Mouse (Mus musculus): ENCODE measurements around the gene Akt3.
A peak's percentile ranks its signal among the peaks of the same experiment; 100 is the strongest.

Akt3 gene

GRCm38 (mm10) chr1:177188708-177189107, 69.3 kb downstream of the Akt3 start:
- DNase-seq (ENCODE audit: low spot score in 2 of 2): peak in 1 of 2 experiments; percentile 5

- no peak for DNase-seq (ENCODE audit: low spot score in 2 of 2)
These were observed 71.3 kb downstream of the Akt3 start for GRCm38 (mm10) chr1:177186751-177187150.

GRCm38 (mm10) chr1:177179635-177180034, 78.4 kb downstream of the Akt3 start:
- no peak for DNase-seq (ENCODE audit: low spot score in 2 of 2)

GRCm38 (mm10) chr1:177175436-177175835, 82.6 kb downstream of the Akt3 start:
- no peak for DNase-seq (ENCODE audit: low spot score in 2 of 2)

- no peak for DNase-seq (ENCODE audit: low spot score in 2 of 2)
These were observed 86.7 kb downstream of the Akt3 start for GRCm38 (mm10) chr1:177171300-177171699.

- DNase-seq (ENCODE audit: low spot score in 2 of 2): no peak
These were observed 92.2 kb downstream of the Akt3 start for GRCm38 (mm10) chr1:177165789-177166188.

GRCm38 (mm10) chr1:177165336-177165735, 92.7 kb downstream of the Akt3 start:
- DNase-seq (ENCODE audit: low spot score in 2 of 2): no peak

GRCm38 (mm10) chr1:177150344-177151021, 107.5 kb downstream of the Akt3 start:
- DNase-seq (ENCODE audit: low spot score in 2 of 2): no peak

GRCm38 (mm10) chr1:177148746-177149145, 109.3 kb downstream of the Akt3 start:
- DNase-seq (ENCODE audit: low spot score in 2 of 2): no peak

- no peak for DNase-seq (ENCODE audit: low spot score in 2 of 2)
These were observed 116.5 kb downstream of the Akt3 start for GRCm38 (mm10) chr1:177141468-177141867.

- no peak for DNase-seq (ENCODE audit: low spot score in 2 of 2)
These were observed 118.4 kb downstream of the Akt3 start for GRCm38 (mm10) chr1:177139652-177140051.

GRCm38 (mm10) chr1:177131458-177131857, 126.5 kb downstream of the Akt3 start:
- DNase-seq (ENCODE audit: low spot score in 2 of 2): no peak

- DNase-seq (ENCODE audit: low spot score in 2 of 2): no peak
These were observed 131.3 kb downstream of the Akt3 start for GRCm38 (mm10) chr1:177126674-177127073.

- DNase-seq (ENCODE audit: low spot score in 2 of 2): no peak
These were observed 147.2 kb downstream of the Akt3 start for GRCm38 (mm10) chr1:177110665-177111271.

- DNase-seq (ENCODE audit: low spot score in 2 of 2): no peak
These were observed 167.5 kb downstream of the Akt3 start for GRCm38 (mm10) chr1:177090465-177090864.

- no peak for DNase-seq (ENCODE audit: low spot score in 2 of 2)
These were observed 168.5 kb downstream of the Akt3 start for GRCm38 (mm10) chr1:177089515-177089914.

GRCm38 (mm10) chr1:177089048-177089447, 169.0 kb downstream of the Akt3 start:
- no peak for DNase-seq (ENCODE audit: low spot score in 2 of 2)

GRCm38 (mm10) chr1:177081957-177082645, 175.9 kb downstream of the Akt3 start:
- no peak for DNase-seq (ENCODE audit: low spot score in 2 of 2)

- DNase-seq (ENCODE audit: low spot score in 2 of 2): no peak
These were observed 188.8 kb downstream of the Akt3 start for GRCm38 (mm10) chr1:177069161-177069560.

GRCm38 (mm10) chr1:177067123-177067646, 190.8 kb downstream of the Akt3 start:
- DNase-seq (ENCODE audit: low spot score in 2 of 2): no peak

GRCm38 (mm10) chr1:177065732-177066131, 192.3 kb downstream of the Akt3 start:
- no peak for DNase-seq (ENCODE audit: low spot score in 2 of 2)

GRCm38 (mm10) chr1:177061761-177062160, 196.2 kb downstream of the Akt3 start:
- DNase-seq (ENCODE audit: low spot score in 2 of 2): no peak

GRCm38 (mm10) chr1:177054891-177055290, 203.1 kb downstream of the Akt3 start:
- no peak for DNase-seq (ENCODE audit: low spot score in 2 of 2)

Data from spleen, postnatal 14 days (tissue).